Mouse (Mus musculus) gonadal fat pad, adult 2 months (tissue): ENCODE results near the gene Lhfpl2. TPM values are rescaled to one million over a fixed set of nuclear protein-coding genes. Genes with fewer than 3 reads are reported as not detected.

Source experiments
- DNase-seq: peaks from one replicate; pipeline ENCODE4 v3.0.0-alpha.2; 2012; ENCODE audit warnings: low read depth
- polyA plus RNA-seq: library from polyadenylated mRNA; depleted of rRNA; stranded (reverse); fragments of >200 nt; gene quantifications from 2 replicates; pipeline ENCODE4 v1.2.3, GENCODE M21; 2012; rRNA removed

Lhfpl2 gene
- polyA plus RNA-seq, 1 experiment, result 77.0 TPM

- no peak for DNase-seq
Observed at GRCm38 (mm10) chr13:94212716-94213115, 155.1 kb downstream of the Lhfpl2 start.

- no peak for DNase-seq
Observed at GRCm38 (mm10) chr13:94223609-94224008, 166.0 kb downstream of the Lhfpl2 start.

GRCm38 (mm10) chr13:94224717-94225705, 167.4 kb downstream of the Lhfpl2 start:
- no peak for DNase-seq

GRCm38 (mm10) chr13:94231871-94232270, 174.3 kb downstream of the Lhfpl2 start:
- DNase-seq, result no peak

- DNase-seq, result no peak
Observed at GRCm38 (mm10) chr13:94239488-94239887, 181.9 kb downstream of the Lhfpl2 start.

GRCm38 (mm10) chr13:94240111-94240510, 182.5 kb downstream of the Lhfpl2 start:
- no peak for DNase-seq

GRCm38 (mm10) chr13:94240873-94241272, 183.3 kb downstream of the Lhfpl2 start:
- no peak for DNase-seq

- DNase-seq, result no peak
Observed at GRCm38 (mm10) chr13:94241892-94242524, 184.4 kb downstream of the Lhfpl2 start.

GRCm38 (mm10) chr13:94242897-94243296, 185.3 kb downstream of the Lhfpl2 start:
- DNase-seq, result no peak

Other genes starting within 250 kb of the Lhfpl2 start
- gene Scamp1, start 228.1 kb downstream of the Lhfpl2 start, polyA plus RNA-seq, result 31.1 and 32.1 TPM in 2 replicates